25 mouse cellular contexts compared by ENCODE assay signal in the genomic region with DNA sequence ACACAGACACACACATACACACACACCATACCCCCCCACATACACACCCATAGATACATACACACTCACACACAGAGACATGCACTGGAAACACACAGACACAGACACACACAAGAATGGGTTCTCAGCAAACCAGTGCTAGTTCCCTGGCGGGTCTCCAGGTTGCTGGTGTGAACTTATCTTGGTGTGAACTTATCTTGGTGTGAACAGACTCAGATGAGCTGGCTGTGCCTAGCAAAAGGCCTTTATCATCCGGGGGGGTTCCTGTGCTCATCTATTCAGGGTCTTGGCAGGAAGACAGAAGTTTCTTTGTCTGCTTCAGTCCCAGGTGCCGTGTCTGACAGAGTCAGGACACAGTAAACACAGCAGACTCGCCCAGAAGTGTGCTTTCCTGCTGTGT. TPM values are rescaled to one million over a fixed set of nuclear protein-coding genes. Genes with fewer than 3 reads are reported as not detected.
DNase-seq lines count a peak whose midpoint lies in the region; ATAC-seq lines count a peak whose summit lies in the region.
"Had no signal": no experiment of that assay in that cellular context is flagged by ENCODE, and none has a peak within 500 bp of the region (broad histone marks: within the 10 kb centered on the region; RNA-seq: fewer than 3 reads in every experiment).

No protein-coding gene starts in this region.

- no peak overlapping the region for H3K4me2 ChIP-seq in forebrain, embryonic 11.5 days (ENCODE audit: low read depth, low read length, severe bottlenecking)
- no peak overlapping the region for H3K4me2 ChIP-seq in neural tube, embryonic 13.5 days
- no peak overlapping the region for H3K4me2 ChIP-seq in neural tube, embryonic 15.5 days
- H3K4me2 ChIP-seq: limb, embryonic 15.5 days; liver, embryonic 15.5 days had no signal

- H3K9me3 ChIP-seq in forebrain, embryonic 10.5 days: no peaks in the 10 kb centered on the region
- H3K9me3 ChIP-seq in forebrain, embryonic 11.5 days (ENCODE audit: control insufficient read depth, low read length): no peaks in the 10 kb centered on the region
- H3K9me3 ChIP-seq in neural tube, embryonic 13.5 days: no peaks in the 10 kb centered on the region
- no peaks in the 10 kb centered on the region for H3K9me3 ChIP-seq in neural tube, embryonic 15.5 days (replicated peaks)
- H3K9me3 ChIP-seq: limb, embryonic 15.5 days; liver, embryonic 15.5 days had no signal

- no peak overlapping the region for H3K9ac ChIP-seq in forebrain, embryonic 11.5 days (ENCODE audit: low read length)
- 0 out of 2 replicates have a peak overlapping the region, but pooled peaks have one; percentile 8 for H3K9ac ChIP-seq in neural tube, embryonic 13.5 days
- H3K9ac ChIP-seq in neural tube, embryonic 15.5 days (replicated peaks): no peak overlapping the region
- H3K9ac ChIP-seq: limb, embryonic 15.5 days; liver, embryonic 15.5 days had no signal

- H3K27ac ChIP-seq in forebrain, embryonic 10.5 days: 0 out of 2 replicates have a peak overlapping the region, but pooled peaks have one; percentile 20
- H3K27ac ChIP-seq in forebrain, embryonic 11.5 days (ENCODE audit: low read depth, low read length): no peak overlapping the region
- no peak overlapping the region for H3K27ac ChIP-seq in neural tube, embryonic 13.5 days (replicated peaks)
- H3K27ac ChIP-seq in neural tube, embryonic 15.5 days (replicated peaks): no peak overlapping the region
- H3K27ac ChIP-seq: layer of hippocampus, adult 2 months; limb, embryonic 15.5 days; liver, embryonic 15.5 days had no signal

- no peak for DNase-seq in forebrain, embryonic 10.5 days (ENCODE audit: extremely low spot score, low spot score)
- DNase-seq in forebrain, embryonic 11.5 days (ENCODE audit: low spot score): no peak
- DNase-seq in heart, postnatal 4 days: peak; percentile 19
- DNase-seq in heart, postnatal 10 days: no peak
- no peak for DNase-seq in spleen, adult 18-20 months
- DNase-seq: adrenal gland, adult 8-10 months; cerebellum, adult 9-10 months; gastrocnemius, postnatal 25 days; kidney, adult 2 months; kidney, postnatal 14 days; layer of hippocampus, postnatal 36 days; lung, postnatal 10 days; right cerebral cortex, adult 18-20 months; thymus, postnatal 25 days had no signal

- peaks cover 18% of the 10 kb centered on the region for H3K4me1 ChIP-seq in forebrain, embryonic 10.5 days
- peaks cover 5% of the 10 kb centered on the region; the same call in 1 of the 2 replicates for H3K4me1 ChIP-seq in forebrain, embryonic 11.5 days (replicated peaks; ENCODE audit: control insufficient read depth, insufficient read depth, low read length)
- H3K4me1 ChIP-seq in neural tube, embryonic 13.5 days (replicated peaks): peaks cover 9% of the 10 kb centered on the region
- H3K4me1 ChIP-seq in neural tube, embryonic 15.5 days: peaks cover 10% of the 10 kb centered on the region
- H3K4me1 ChIP-seq: liver, embryonic 15.5 days had no signal

- no peaks in the 10 kb centered on the region for H3K27me3 ChIP-seq in forebrain, embryonic 10.5 days (ENCODE audit: poor library complexity, severe bottlenecking)
- H3K27me3 ChIP-seq in forebrain, embryonic 11.5 days (ENCODE audit: control insufficient read depth, insufficient read depth, low read length): no peaks in the 10 kb centered on the region
- no peaks in the 10 kb centered on the region for H3K27me3 ChIP-seq in neural tube, embryonic 13.5 days
- H3K27me3 ChIP-seq in neural tube, embryonic 15.5 days (replicated peaks): no peaks in the 10 kb centered on the region
- H3K27me3 ChIP-seq: limb, embryonic 15.5 days had no signal

- intact Hi-C loops in heart, postnatal 10 days (cut with DNase I): no loop called here

- peaks cover 43% of the 10 kb centered on the region for H3K36me3 ChIP-seq in forebrain, embryonic 10.5 days (replicated peaks)
- H3K36me3 ChIP-seq in forebrain, embryonic 11.5 days (ENCODE audit: control insufficient read depth, insufficient read depth, low read length): no peaks in the 10 kb centered on the region; the same call in 1 of the 2 replicates
- H3K36me3 ChIP-seq in neural tube, embryonic 13.5 days: peaks cover 78% of the 10 kb centered on the region
- peaks cover 28% of the 10 kb centered on the region for H3K36me3 ChIP-seq in neural tube, embryonic 15.5 days
- H3K36me3 ChIP-seq: limb, embryonic 15.5 days; liver, embryonic 15.5 days had no signal

- H3K4me3 ChIP-seq in forebrain, embryonic 10.5 days: no peak overlapping the region
- H3K4me3 ChIP-seq in forebrain, embryonic 11.5 days (ENCODE audit: low read depth, low read length): no peak overlapping the region
- no peak overlapping the region for H3K4me3 ChIP-seq in neural tube, embryonic 13.5 days
- H3K4me3 ChIP-seq in neural tube, embryonic 15.5 days (replicated peaks): no peak overlapping the region
- H3K4me3 ChIP-seq: erythroblast, embryonic 14.5 days; layer of hippocampus, adult 2 months; limb, embryonic 15.5 days; liver, embryonic 15.5 days had no signal

- ATAC-seq in forebrain, embryonic 11.5 days (replicated peaks; ENCODE audit: low FRiP score): no peak
- ATAC-seq in neural tube, embryonic 13.5 days (ENCODE audit: low read depth): no peak
- ATAC-seq in neural tube, embryonic 15.5 days (ENCODE audit: low FRiP score): no peak
- ATAC-seq: midbrain, embryonic 16.5 days had no signal

- 70% methylated on average over 4 of the region's 4 CpGs for WGBS in forebrain, embryonic 10.5 days
- 64% methylated on average over 4 of the region's 4 CpGs for WGBS in forebrain, embryonic 11.5 days
- 41% methylated on average over 4 of the region's 4 CpGs for WGBS in neural tube, embryonic 13.5 days
- WGBS in neural tube, embryonic 15.5 days: 45% methylated on average over 4 of the region's 4 CpGs

RNA-seq across cellular contexts. Expression of gene Mgat5b, which starts 25.7 kb away (rescaled TPM):
- 3.3 and 3.7 TPM in 2 replicates for polyA plus RNA-seq in forebrain, embryonic 10.5 days (2016; fragmentation: Nextera tagmentation; extraction: Ambion mirVana)
- 9.3 and 11.8 TPM in 2 replicates for polyA plus RNA-seq in forebrain, embryonic 11.5 days (2014; fragmentation: Nextera tagmentation; extraction: Ambion mirVana)
- 1 to 10 TPM in 1 of 2 experiments, under 1 TPM in 1; 0.93 to 1.2 TPM for total RNA-seq in heart, postnatal 4 days (2021)
- under 1 TPM; 0.40 to 0.57 TPM for total RNA-seq in heart, postnatal 10 days (2021)
- polyA plus RNA-seq in neural tube, embryonic 13.5 days (2015; fragmentation: Nextera tagmentation; extraction: Ambion mirVana): 28.4 and 28.5 TPM in 2 replicates
- 20.1 and 25.0 TPM in 2 replicates for polyA plus RNA-seq in neural tube, embryonic 15.5 days (2015; fragmentation: Nextera tagmentation; extraction: Ambion mirVana)
- total RNA-seq: CH12.LX; common myeloid progenitor, adult 5-6 weeks; hematopoietic stem cell, adult 5-6 weeks; megakaryocyte progenitor cell, adult 5-6 weeks had no signal
- polyA plus RNA-seq: erythroblast, embryonic 14.5 days; liver, embryonic 15.5 days had no signal
